Mouse (Mus musculus) small intestine, adult 2 months (tissue): Measurements from ENCODE around the gene Epm2a. TPM values are rescaled to one million over a fixed set of nuclear protein-coding genes. Genes with fewer than 3 reads are reported as not detected.

ENCODE experiments used
- H3K27ac ChIP-seq: fragments of 200-500 bp; 2 replicates; pipeline ENCODE4 v1.5.1; 2012; ENCODE audit warnings: low read depth, low read length, control low read depth, inconsistent platforms; ENCODE audit not compliant: insufficient read depth
- H3K27me3 ChIP-seq: fragments of 200-500 bp; 2 replicates; pipeline ENCODE4 v1.6.1; 2012; ENCODE audit warnings: mild to moderate bottlenecking, moderate library complexity, low read length, inconsistent platforms; ENCODE audit not compliant: control insufficient read depth, insufficient read depth
- H3K36me3 ChIP-seq: fragments of 200-500 bp; 2 replicates; pipeline ENCODE4 v1.6.1; 2012; ENCODE audit warnings: mild to moderate bottlenecking, low read length, control low read depth, inconsistent platforms; ENCODE audit not compliant: control insufficient read depth, insufficient read depth
- H3K4me1 ChIP-seq: fragments of 200-500 bp; 2 replicates; pipeline ENCODE4 v1.6.1; 2012; ENCODE audit warnings: low read length, inconsistent platforms, mixed read lengths; ENCODE audit not compliant: control insufficient read depth, insufficient read depth, insufficient read length
- H3K4me3 ChIP-seq: fragments of 200-500 bp; 2 replicates; pipeline ENCODE4 v1.5.1; 2012; ENCODE audit warnings: low read depth, mild to moderate bottlenecking, control low read depth, inconsistent platforms, low read length, moderate library complexity
- CTCF ChIP-seq: fragments of 200-500 bp; IDR thresholded peaks from 2 replicates; pipeline ENCODE4 v1.5.1; 2012; ENCODE audit warnings: low read depth, mild to moderate bottlenecking, control low read depth, inconsistent platforms, low read length, moderate library complexity, mixed read lengths; ENCODE audit not compliant: insufficient replicate concordance, insufficient read length; ENCODE audit errors: extremely low read depth
- POLR2A ChIP-seq: fragments of 200-500 bp; IDR thresholded peaks from 2 replicates; pipeline ENCODE4 v1.6.1; 2012; ENCODE audit warnings: low read depth, mild to moderate bottlenecking, control low read depth, inconsistent platforms, low read length, moderate library complexity
- WGBS: fragments of 180-500 bp; shearing (Covaris S2); methylation state at CpG from one replicate; pipeline ENCODE4 v1.1.7; 2018; 5-methylcytosine and 5-hydroxymethylcytosine counted together
- polyA plus RNA-seq: library from polyadenylated mRNA; depleted of rRNA; stranded (reverse); fragments of >200 nt; gene quantifications from 2 replicates; pipeline ENCODE4 v1.2.3, GENCODE M21; 2012; rRNA removed

Epm2a gene
- polyA plus RNA-seq, 1 experiment, result 4.4 TPM

- WGBS, result 94% methylated on average over 10 of the region's 10 CpGs
- no peaks in the 10 kb centered on the region for H3K36me3 ChIP-seq
- TF ChIP-seq CTCF (no peak), POLR2A (no peak)
Observed at GRCm38 (mm10) chr10:11438461-11438860, 95.3 kb downstream of the Epm2a start.

GRCm38 (mm10) chr10:11439342-11439741 lies 96.1 kb downstream of the Epm2a start:
- no peaks in the 10 kb centered on the region for H3K4me1 ChIP-seq
- no peak overlapping the region for H3K4me3 ChIP-seq
- TF ChIP-seq CTCF, result no peak
- no peak for TF ChIP-seq POLR2A
- H3K27ac ChIP-seq, result no peak overlapping the region
- no peaks in the 10 kb centered on the region for H3K36me3 ChIP-seq
- no peaks in the 10 kb centered on the region for H3K27me3 ChIP-seq
- 89% methylated on average over 6 of the region's 6 CpGs for WGBS

More at GRCm38 (mm10) chr10:11438461-11438860, 95.3 kb downstream of the Epm2a start:
- no peaks in the 10 kb centered on the region for H3K4me1 ChIP-seq
- no peak overlapping the region for H3K27ac ChIP-seq
- H3K4me3 ChIP-seq, result no peak overlapping the region
- no peaks in the 10 kb centered on the region for H3K27me3 ChIP-seq

DNA sequence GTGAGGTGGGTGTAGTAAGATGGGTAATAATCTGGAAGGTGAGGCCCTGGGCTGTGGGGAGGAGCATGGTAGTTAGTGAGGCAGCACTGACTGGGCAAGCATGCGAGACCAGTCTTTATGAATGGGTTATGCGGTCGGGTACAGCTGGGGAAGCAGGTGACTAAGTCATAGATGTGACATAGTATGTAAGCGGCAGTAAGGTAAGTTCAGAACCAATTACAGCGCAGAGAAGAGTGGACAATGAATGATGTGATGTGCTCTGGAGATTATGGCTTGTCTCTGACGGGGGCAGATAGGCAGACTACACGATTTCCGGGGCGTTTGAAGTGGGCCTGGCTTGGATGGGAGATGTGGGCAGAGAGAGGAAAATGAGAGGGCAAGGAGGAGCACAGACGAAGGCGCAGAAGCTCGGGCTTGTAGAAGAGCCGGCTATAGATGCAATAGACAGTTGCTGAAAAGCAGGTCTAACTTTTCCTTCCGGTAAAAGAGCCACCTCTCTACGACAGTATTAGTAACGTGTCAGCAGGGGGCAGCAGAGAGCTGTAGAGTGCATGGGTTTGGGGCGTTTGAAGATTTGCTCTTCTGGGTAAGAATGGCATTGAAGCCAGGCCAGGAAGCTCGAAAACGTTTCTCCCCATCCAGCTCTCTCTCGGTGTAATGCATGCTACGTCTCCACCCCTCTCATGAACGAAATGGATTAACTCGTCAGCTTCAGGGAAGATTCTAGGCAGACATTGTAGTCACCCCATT lies 106.5 kb downstream of the Epm2a start:
- Histone ChIP-seq H3K4me1 (no peaks in the 10 kb centered on the region), H3K4me3 (no peak overlapping the region), H3K27me3 (no peaks in the 10 kb centered on the region), H3K36me3 (no peaks in the 10 kb centered on the region), H3K27ac (no peak overlapping the region)
- 34% methylated on average over 23 of the region's 23 CpGs for WGBS
- TF ChIP-seq CTCF (peak; percentile 71; the same call in 1 of the 2 replicates), POLR2A (no peak)

DNA sequence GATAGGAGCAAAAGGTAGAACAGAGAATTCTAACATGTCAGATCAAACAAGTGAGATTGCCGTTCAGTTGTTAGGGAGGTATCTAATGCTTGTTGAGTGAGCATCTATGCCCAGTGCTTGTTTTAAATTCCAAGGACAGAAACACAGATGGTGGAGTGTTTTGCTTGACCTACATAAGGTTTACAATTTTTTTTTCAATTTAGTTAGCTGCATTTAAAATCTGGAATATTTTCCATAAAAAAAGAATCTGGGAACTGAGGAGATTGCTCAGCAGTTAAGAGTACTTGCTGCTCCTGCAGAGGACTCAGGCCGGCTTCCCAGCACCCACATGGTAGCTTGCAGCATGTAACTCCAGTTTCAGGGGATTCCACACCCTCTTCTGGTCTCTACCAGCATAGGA lies 109.3 kb downstream of the Epm2a start:
- TF ChIP-seq POLR2A (no peak), CTCF (no peak)
- no peaks in the 10 kb centered on the region for H3K27me3 ChIP-seq
- 84% methylated on average over 2 of the region's 2 CpGs for WGBS
- H3K27ac ChIP-seq, result no peak overlapping the region
- H3K36me3 ChIP-seq, result no peaks in the 10 kb centered on the region
- no peak overlapping the region for H3K4me3 ChIP-seq
- H3K4me1 ChIP-seq, result no peaks in the 10 kb centered on the region

- Histone ChIP-seq H3K4me1 (no peaks in the 10 kb centered on the region), H3K4me3 (no peak overlapping the region), H3K36me3 (no peaks in the 10 kb centered on the region), H3K27me3 (no peaks in the 10 kb centered on the region), H3K27ac (no peak overlapping the region)
- no peak for TF ChIP-seq CTCF
- 39% methylated on average over 1 of the region's 1 CpGs for WGBS
Observed at GRCm38 (mm10) chr10:11457445-11457844, 114.2 kb downstream of the Epm2a start.

DNA sequence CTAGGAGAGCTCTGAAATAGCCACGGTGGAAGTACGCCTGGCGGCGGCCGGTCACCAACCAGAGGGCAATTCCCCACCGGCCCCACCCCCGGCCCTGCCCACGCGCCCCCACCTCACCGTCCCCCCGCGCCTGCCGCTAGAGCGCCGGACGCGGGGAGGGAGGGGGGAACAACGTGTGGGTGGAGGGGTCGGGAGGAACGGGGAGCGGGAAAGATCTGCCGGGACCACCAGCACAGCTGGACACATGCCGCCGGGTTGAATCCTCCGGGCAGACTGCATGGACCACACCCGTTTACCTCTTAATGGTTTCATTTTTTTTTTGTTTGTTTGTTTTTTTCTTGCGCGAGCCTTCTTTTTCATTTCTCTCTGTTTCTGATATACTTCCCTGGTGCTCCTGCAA lies 148.8 kb downstream of the Epm2a start:
- Histone ChIP-seq H3K27me3 (no peaks in the 10 kb centered on the region), H3K27ac (no peak overlapping the region), H3K36me3 (no peaks in the 10 kb centered on the region), H3K4me3 (no peak overlapping the region), H3K4me1 (no peaks in the 10 kb centered on the region)
- 42% methylated on average over 28 of the region's 28 CpGs for WGBS
- TF ChIP-seq POLR2A (no peak), CTCF (no peak)

Other genes with a start within 250 kb of the Epm2a start
- 0.25 and 0.47 TPM in 2 replicates for gene Shprh, start 194.0 kb upstream of the Epm2a start, polyA plus RNA-seq
- 0.62 and 0.75 TPM in 2 replicates for gene Fbxo30, start 62.1 kb upstream of the Epm2a start, polyA plus RNA-seq